Mouse (Mus musculus) adrenal gland, postnatal 36 days (tissue): Measurements from ENCODE around the gene Dvl1. TPM values are rescaled to one million over a fixed set of nuclear protein-coding genes. Genes with fewer than 3 reads are reported as not detected.

Experiments
- DNase-seq, 2 experiments: peaks; one replicate each; pipeline ENCODE4 v3.0.0; 2021; ENCODE audit warnings: mixed read lengths in 1 of 2
- total RNA-seq, 2 experiments: library from RNA; stranded (reverse); gene quantifications; 2 replicates each; pipeline ENCODE4 v1.2.3; 2021

Gene Dvl1
- total RNA-seq, 2 experiments from 2014 or later = 61.2 to 61.7 TPM

DNA sequence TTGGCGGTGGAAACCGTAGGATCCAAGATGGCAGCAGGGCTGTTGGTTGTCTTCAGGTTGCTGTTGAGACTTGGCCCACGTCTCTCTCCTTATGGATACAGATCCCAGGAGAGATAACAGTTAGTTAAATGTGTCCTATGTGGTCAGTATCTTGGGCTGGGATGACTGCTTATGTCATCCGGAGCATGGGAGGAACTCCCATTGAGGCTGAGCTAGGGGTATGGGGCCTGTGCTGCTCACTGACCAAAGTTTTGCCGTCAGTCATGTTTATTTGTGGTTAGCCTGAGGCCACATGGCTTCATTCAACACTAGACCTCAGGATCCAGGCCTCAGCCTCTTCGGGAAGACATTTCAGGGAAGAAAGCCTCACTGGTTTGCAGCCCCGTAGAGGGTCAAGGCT is 24.2 kb downstream of the Dvl1 start:
- no peak for DNase-seq

DNA sequence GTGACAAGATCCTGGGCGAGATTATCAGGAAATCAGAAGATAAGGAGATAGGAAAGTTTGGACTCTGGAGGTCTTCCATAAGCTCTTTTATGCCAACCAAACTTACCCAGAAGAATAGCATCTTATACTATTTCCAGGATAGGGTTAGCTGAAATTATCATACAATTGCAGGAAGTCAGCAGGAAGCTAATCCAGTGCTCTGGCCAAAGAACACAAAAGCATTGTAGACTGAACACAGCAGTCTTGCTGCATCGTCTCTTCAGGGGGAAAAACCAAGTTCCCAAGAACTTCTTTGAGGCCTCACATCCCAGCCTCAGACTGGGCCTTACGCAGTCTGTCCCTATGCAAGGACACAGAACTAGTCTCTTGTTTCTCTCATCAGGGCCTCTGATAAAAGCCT is 36.4 kb downstream of the Dvl1 start:
- DNase-seq = no peak

DNA sequence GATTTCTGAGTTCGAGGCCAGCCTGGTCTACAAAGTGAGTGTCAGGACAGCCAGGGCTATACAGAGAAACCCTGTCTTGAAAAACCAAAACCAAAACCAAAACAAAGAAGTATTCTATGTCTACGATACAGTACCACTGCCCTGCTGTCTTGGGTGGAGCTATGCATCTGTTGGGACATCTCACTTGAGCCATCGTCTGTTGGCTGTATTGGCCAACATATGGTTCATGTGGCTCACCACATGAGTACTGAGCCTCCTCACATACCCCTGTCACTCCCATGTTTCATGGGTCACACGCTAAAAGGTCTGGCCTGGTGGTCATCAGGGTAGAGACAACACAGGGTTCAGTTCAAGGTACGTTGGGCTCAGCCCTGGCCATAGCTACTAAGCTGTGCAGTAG is 39.1 kb downstream of the Dvl1 start:
- no peak for DNase-seq

DNA sequence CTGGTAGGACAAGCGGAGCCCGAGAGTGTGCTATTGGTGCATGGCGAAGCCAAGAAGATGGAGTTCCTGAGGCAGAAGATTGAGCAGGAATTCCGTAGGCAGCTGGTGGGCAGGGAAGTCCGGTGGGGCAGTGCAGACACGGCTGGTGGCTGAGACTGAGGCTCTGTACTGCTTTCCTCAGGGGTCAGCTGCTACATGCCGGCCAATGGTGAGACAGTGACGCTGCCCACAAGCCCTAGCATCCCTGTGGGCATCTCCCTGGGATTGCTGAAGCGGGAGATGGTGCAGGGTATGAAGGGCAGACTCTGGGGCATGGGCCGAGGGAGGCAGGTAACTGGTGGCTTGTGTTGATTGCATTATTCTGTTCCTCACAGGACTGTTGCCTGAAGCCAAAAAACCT is 40.5 kb downstream of the Dvl1 start:
- DNase-seq = no peak

DNA sequence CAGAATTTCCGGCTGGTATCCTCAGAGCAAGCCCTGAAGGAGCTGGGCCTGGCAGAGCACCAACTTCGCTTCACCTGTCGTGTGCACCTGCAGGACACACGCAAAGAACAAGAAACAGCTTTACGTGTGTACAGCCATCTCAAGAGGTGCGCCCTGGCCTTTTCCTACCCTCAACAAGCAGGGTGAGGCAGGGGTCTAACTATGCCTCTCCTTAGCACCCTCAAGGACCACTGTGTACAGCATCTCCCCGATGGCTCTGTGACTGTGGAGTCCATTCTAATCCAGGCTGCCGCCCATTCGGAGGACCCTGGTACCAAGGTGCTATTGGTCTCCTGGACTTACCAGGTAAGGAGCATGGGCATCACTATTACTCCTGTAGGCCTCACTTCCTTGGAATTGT is 41.0 kb downstream of the Dvl1 start:
- DNase-seq = no peak

DNA sequence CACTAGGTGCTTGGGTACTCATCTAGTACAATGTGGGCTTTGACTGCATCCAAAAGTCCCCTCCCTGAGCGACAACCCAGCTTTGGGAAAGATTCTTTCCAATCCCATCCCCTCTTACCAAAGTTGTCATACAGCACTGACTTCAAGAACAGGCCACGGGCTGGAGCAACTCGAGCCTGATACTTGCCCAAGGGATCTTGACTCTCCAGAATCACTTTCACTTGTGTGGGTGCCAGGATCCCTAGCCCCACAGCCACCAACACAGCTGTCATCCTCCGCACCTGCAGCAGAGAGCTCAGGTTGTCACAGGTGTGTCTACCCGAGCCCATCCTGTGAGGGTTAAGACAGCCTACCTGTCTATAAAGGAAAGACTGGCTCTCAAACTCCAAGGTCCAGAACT is 42.1 kb downstream of the Dvl1 start:
- no peak for DNase-seq

DNA sequence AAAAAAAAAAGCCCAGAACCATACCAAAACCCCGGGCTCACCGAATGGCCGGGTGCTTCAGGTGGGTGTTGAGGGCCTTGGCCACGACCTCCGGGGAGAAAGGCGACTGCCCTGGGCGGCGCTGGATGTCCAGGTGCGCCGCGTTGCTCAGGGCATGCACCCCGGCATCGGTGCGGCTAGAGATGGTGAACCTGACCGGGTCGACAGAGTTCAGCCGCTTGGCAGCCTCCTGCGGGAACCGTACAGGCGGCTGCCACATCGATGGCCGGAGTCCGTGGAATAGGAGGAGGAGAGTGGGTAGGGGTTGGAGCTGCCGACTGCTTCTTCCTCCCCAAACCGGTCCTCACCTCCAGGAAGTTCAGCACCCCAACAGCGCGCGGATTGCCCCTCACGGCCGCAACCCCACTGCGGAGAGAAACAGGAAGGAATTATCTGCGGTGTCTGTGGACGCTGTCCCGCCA is 43.8 kb downstream of the Dvl1 start:
- no peak for DNase-seq

DNA sequence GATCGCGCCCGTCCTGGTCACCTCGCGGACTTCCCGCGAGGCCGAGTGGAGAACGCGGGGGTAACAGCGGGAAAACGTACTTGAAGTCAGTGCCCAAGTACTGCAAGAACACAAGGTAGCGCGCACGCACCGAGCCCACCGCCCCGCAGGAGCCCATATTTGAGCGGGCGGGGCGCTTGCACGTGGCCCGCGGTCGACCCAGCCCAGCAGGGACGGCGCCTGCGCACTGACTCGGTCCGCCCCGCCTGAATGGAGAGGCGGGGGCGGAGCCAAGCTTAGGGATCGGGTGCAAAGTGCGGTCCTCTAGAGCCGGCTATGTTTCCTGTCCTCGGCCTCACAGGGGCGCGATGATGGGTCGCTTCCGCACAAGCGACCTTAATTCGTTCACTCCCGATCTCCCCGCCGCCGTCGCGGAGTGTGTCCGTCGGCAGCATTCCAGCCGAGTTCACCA is 44.4 kb downstream of the Dvl1 start, which contains the start of the genes Pusl1 and Acap3:
Pusl1 (minus strand) TSS at position 231 of the 451 bp plus-strand sequence.
Acap3 (plus strand) TSS at position 272 of the 451 bp plus-strand sequence.
- peak; percentile 98 to 99 for DNase-seq

DNA sequence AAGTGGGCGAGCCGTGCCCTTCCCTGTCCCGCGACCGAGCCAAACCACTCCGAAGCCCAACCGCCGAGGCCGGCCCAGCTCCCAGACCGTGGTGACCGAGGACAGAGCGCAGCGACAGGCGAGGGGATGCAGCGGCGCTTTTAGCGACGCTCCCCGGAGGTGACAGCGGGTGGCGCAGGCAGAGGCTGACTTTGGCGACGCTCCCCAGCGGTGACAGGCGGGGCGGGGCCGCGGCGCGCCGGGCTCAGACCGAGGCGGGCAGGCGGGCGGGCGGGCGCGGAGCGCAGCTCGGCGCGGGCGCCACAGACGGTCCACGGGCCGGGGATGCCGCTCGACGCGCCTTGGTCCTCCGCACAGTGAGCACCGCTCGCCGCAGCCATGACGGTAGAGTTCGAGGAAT is 44.8 kb downstream of the Dvl1 start:
- peak; percentile 90 to 93 for DNase-seq

DNA sequence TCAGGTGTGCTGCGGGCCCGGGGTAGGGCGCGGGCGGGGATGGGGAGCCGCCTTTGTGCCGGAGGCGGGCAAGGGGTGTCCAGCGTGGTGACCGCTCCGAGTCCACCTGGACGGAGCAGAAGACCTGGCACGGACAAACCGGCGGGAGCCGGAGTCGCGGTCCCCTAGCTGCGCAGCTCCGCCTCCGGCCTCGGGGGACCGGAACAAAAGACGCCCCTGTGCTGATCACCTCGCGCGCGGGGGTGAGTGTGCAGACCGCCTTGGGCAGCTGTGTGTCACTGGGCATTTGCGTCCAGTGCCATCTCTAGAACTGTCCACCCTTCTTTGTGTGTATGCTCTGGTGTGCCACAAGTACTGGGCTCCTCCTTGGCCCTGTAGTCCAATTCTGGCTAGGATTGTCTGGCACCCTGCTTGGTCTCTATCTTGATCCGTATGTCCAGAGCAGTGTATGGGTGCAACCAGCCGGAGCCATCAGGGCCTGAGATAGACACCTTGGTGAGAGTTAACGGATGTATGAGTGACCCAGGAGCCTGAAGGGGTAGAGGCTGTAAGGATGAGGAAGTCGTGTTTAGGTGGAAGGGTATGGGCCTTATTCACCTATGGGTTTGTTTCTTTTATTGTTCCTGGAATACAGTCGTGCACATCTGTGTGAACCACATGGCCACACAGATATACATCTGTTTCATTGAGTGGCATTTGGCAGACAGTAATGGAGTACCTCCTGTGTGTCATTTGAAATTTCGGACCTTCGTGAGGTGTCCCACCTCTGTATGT is 45.4 kb downstream of the Dvl1 start:
- DNase-seq = peak; percentile 49 to 64

DNA sequence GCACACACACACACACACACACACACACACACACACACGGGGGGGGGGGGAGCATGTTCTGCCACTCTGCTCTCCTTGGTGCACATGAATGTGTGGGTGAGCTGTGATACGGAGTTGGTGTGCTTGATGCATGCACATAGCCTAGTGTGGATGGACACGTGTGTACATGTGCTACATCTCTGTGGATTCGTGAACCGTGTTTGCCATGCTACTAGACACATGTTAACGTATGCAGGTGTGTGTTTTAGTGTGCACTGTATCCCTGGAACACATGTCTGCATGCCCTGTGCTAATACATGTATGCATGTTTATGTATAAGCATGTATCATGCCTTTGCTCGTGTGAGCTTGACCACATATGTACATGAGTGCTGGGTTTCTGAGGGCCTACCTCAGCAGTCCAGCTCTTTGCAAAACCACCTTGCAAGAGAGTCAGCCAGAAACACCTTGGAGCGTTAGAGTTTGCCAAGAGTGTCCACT is 46.0 kb downstream of the Dvl1 start:
- no peak for DNase-seq

DNA sequence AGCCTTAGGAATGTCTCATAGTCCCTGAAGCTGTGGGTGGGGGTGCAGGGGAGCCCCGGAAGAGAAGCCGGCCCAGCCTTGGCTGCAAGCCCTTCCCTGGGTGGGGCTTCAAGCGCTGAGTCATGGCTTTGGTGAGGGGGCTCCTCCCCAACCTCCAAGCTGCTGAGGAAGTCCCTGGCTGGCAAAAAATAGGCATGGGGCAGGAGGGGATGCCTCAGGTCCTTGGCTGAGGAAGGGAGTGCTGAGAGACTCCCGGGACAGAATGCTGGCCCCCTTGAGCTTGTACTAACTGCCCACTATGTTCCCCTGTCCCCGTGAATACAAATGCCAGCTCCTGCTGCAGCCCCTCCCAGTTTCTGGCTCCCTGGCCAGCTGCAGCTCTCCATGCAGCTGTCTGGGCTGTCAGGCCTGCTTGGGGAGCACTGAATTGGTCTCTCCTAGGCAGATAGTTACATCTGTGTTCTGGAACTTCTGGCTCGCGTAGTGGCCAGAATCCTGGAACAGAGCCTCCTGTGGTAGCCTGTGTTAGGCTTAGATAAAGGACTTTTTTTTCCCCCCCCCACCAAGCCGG is 47.2 kb downstream of the Dvl1 start:
- DNase-seq = peak; percentile 82 to 86

DNA sequence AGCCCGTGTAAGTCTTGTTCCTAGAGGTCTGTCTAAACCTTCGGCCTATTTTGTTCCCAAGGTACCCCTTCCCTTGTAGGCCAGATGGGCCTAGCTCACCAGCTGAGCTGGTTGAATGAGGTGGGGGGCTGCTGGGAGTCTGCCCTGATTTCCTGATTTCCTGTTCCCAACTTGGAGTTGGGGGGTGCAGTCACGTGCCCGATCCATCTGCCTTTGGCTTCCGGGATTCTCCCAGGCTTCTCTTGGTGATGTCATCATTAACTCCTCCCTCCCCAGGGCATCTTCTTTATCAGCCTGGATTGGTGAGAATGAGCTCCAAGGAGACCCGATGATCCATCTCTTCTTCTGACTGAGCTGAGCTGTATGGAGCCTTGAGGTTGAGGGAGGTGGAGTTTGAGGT is 48.0 kb downstream of the Dvl1 start:
- peak; percentile 53 to 72 for DNase-seq

DNA sequence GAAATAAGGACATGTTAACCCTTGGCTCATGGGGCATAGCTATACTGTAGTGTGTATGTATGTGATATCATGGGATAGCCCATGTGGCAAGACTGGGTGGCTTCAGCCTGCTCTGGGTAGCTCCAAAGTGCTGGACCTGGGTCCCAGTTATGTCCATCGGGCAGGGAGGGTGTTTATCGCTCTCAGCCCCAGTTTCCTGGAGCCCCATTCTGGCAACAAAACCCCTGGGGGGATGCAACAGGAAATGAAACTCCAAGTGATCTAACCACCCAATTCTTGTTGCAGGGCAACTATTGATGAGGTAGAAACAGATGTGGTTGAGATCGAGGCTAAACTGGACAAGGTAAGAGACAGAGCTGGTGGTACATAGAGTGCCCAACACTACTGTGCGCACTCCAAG is 48.6 kb downstream of the Dvl1 start:
- DNase-seq = no peak

DNA sequence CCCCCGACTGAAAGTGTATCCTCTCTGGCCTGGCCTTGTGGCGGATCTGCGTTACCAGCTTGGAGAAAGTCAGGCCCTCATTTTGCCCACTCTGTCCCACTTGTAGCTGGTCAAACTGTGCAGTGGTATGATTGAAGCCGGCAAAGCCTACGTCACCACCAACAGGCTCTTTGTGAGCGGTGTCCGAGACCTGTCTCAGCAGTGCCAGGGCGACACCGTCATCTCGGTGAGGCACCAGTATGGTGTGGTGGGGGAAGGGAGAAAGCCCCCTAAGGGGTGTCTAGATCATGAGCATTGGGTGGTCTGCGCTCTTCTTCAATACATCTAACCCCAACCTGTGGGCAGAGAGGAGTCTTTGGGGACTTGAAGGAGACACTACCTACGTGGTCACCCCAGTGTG is 49.3 kb downstream of the Dvl1 start:
- no peak for DNase-seq

DNA sequence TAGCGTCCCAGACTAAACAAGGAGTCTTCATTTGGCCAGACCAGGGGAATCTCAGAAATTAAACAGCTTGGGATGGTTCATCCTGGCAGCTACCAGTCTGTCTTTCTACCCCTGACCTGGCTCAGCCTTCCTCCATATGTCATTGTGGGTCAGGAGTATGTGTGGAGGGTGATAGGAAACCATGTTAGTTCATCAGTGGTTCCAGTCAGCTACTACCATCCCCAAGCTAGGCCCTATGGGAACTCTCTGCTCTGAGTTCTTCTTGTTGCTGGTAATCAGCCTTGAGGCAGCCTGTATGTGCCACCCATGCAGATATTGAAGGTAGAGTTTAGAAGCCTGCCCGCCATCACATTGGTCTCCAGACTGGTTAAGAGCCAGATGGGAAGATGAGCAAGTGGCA is 51.1 kb downstream of the Dvl1 start:
- DNase-seq = no peak

DNA sequence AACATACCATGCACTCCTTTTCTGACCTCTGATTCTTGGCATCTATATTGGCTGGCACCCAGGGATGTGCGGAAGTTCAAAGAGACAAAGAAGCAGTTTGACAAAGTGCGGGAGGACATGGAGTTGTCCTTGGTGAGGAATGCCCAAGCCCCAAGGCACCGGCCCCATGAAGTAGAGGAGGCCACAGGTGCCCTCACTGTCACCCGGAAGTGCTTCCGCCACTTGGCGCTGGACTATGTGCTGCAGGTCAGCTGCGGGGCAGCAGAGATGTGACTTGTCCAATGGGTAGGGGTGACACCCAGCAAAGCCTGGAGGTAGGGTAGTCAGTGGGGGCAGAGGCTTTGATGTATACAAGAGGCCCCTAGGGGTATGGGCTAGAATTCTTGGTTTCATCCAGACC is 52.2 kb downstream of the Dvl1 start:
- no peak for DNase-seq

DNA sequence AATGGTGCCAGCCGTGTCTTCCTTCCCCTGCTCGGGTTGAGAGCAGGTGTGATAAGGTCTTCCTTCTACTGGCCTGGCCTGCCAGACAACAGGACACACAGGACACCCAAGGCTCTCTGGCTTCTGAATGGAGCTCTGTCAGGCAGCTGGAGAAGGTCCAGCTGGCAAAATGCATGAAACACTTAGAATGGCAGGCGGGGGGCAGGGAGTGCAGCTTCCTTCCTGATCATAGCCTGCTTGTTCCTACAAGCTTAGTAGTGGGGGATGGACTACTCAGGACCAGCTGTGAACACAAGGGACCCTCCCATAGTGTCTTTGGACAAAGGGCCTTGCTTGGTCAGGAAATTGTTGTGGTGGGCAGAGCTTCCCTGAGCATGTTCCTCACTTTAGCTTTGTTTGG is 54.0 kb downstream of the Dvl1 start:
- DNase-seq = peak; percentile 42 to 58

DNA sequence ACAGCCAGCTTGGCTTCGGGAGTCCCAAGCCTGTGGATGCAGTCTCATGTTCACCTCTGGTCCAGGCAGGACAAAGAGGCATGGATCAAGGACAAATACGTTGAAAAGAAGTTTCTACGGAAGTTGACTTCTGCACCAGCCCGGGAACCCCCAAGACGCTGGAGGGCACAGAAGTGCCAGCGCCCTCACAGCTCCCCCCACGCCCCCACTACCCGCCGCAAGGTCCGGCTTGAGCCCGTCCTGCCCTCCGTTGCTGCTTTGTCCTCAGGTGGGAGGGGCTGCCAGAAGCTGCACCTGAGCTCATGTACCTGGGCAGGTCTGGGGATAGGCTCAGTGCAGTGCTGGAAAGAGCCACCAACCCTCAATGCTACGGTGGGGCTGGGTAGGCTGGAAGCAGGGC is 56.0 kb downstream of the Dvl1 start:
- no peak for DNase-seq

DNA sequence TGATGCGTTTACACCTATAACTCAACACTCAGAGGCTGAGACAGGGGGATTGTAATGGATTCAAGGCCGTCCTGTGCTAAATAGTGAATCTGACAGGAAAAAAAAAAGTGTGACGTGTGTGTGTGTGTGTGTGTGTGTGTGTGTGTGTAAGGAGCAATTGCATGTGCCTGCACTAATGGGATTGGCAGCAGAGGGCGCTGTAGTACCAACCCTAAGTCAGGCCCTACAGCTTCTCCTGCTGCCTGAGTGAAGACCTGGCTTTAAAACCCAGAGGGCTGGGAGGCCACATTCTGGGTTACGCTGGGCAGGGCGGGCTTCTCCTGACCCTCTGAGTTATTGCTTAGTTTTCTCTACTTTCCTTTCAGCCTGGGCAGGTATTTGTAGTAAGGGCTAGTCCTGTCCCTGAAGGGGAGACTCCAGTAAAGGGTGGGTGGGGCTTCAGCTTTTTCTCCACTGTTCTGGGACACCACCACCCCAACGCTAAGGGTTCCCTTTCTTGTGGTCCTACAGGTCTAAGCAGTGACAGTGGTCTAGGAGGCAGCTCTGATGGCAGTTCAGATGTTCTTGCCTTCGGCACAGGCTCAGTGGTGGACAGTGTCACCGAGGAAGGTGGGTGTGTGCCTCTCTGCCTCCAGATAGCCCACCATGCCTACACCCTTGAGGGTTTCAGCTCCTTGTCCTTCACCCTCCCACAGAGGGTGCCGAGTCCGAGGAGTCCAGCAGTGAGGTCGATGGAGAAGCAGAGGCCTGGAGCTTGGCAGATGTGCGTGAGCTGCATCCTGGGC is 57.3 kb downstream of the Dvl1 start:
- DNase-seq = no peak

DNA sequence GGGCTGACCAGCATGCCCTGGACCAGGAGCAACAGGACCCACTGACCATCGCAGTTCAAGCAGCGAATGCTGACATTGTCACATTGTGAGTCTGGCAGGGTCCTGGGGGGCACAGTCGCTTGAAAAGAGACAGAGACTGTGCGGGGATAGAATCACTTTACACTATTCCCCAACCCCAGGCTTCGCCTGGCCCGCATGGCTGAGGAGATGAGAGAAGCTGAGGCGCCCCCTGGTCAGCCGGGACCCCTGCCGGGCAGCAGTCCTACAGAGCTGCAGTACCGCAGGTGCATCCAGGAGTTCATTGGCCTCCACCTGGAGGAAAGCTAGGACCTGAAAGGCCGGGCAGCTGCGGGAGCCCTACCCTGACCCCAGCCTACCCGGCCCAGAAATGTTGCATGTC is 58.4 kb downstream of the Dvl1 start:
- no peak for DNase-seq

DNA sequence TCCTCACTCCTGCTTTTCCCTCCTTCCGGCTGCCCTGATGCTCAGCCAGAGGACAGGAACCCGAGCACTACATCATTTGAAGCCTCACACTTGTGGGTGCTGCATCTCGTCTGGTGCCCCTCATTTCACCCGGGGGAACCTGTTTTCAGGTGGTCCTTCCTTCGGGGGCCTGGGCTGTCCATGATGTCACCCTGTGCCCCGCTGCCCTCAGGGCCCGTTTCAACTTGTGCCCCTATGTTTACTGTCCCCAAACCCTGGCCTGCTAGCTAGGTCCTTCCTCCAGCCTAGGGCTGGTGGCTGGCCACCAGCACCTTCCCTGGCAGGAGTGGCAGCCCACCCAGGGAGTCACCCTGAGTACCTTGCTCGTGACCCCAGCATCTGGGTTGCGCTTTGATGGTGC is 58.9 kb downstream of the Dvl1 start:
- no peak for DNase-seq

DNA sequence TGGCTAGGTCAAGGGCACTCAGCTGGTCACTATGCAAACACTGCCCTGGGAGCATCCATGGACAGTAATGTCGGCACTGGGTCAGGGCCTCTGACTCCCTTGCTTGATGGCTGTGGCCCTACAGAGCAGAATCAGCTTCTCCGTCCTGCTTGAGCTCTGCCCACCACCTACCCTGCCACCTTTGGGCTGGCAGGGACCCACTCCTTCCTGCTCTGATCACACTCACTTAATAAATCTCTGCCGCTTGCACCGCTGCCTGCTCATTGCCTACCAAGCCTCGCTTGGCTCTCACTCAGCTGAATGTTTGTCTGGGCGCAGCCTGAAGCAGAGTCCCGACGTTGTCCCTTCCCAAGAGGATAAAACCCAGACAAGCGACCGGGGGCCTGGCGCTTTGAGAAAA is 59.8 kb downstream of the Dvl1 start:
- no peak for DNase-seq
